Mouse (Mus musculus) gastrocnemius, postnatal 4 days (tissue): ENCODE measurements around the gene Map3k14. TPM values are rescaled to one million over a fixed set of nuclear protein-coding genes. Genes with fewer than 3 reads are reported as not detected.

Experiments used
- DNase-seq, 2 experiments: peaks; one replicate each; pipeline ENCODE4 v3.0.0; 2021 to 2022; ENCODE audit warnings: low spot score in 2 of 2, mixed read lengths in 2 of 2
- total RNA-seq, 2 experiments: library from RNA; stranded (reverse); gene quantifications; 2 replicates each; pipeline ENCODE4 v1.2.3; 2021

Gene Map3k14
- total RNA-seq, 2 experiments from 2014 or later = 7.7 to 7.8 TPM

- no peak for DNase-seq
These were observed 90.1 kb downstream of the Map3k14 start for GRCm38 (mm10) chr11:103177216-103177615.

GRCm38 (mm10) chr11:103176510-103176909, 90.8 kb downstream of the Map3k14 start:
- no peak for DNase-seq

GRCm38 (mm10) chr11:103175688-103176442, 91.4 kb downstream of the Map3k14 start:
- DNase-seq = no peak

- no peak for DNase-seq
These were observed 92.3 kb downstream of the Map3k14 start for GRCm38 (mm10) chr11:103174891-103175391.

GRCm38 (mm10) chr11:103174411-103174832, 92.8 kb downstream of the Map3k14 start:
- DNase-seq = no peak

GRCm38 (mm10) chr11:103173771-103174344, 93.4 kb downstream of the Map3k14 start:
- DNase-seq = peak in 1 of 2 experiments; percentile 8

GRCm38 (mm10) chr11:103173041-103173770, 94.1 kb downstream of the Map3k14 start:
- DNase-seq = no peak

- no peak for DNase-seq
These were observed 94.8 kb downstream of the Map3k14 start for GRCm38 (mm10) chr11:103172392-103173040.

- no peak for DNase-seq
These were observed 95.4 kb downstream of the Map3k14 start for GRCm38 (mm10) chr11:103171703-103172391.

GRCm38 (mm10) chr11:103171286-103171620, 96.0 kb downstream of the Map3k14 start:
- DNase-seq = no peak

GRCm38 (mm10) chr11:103170494-103171285, 96.6 kb downstream of the Map3k14 start, which contains the start of gene Fmnl1:
TSS of gene Fmnl1 (plus strand) at chr11:103171107.
- no peak for DNase-seq

GRCm38 (mm10) chr11:103170111-103170493, 97.2 kb downstream of the Map3k14 start:
- DNase-seq = no peak

Other genes with a start within 250 kb of the Map3k14 start
- 10 to 100 TPM; 55.9 to 59.3 TPM for gene Nmt1, start 239.3 kb downstream of the Map3k14 start, total RNA-seq
- 10 to 100 TPM; 69.0 to 73.1 TPM for gene Dcakd, start 239.1 kb downstream of the Map3k14 start, total RNA-seq
- gene Plcd3, start 165.8 kb downstream of the Map3k14 start, total RNA-seq = 10 to 100 TPM in 1 of 2 experiments, 1 to 10 TPM in 1; 9.3 to 12.4 TPM
- gene Acbd4, start 165.8 kb downstream of the Map3k14 start, total RNA-seq = 10 to 100 TPM; 45.0 to 53.0 TPM
- gene Hexim1, start 151.2 kb downstream of the Map3k14 start, total RNA-seq = 10 to 100 TPM; 26.9 to 29.6 TPM
- gene Hexim2, start 135.0 kb downstream of the Map3k14 start, total RNA-seq = 1 to 10 TPM; 6.3 to 7.0 TPM
- gene Fmnl1, start 96.4 kb downstream of the Map3k14 start, total RNA-seq = 1 to 10 TPM; 8.1 to 8.2 TPM
- not detected for gene 1700023F06Rik, start 58.9 kb downstream of the Map3k14 start, total RNA-seq
- gene Spata32, start 49.0 kb downstream of the Map3k14 start, total RNA-seq = not detected
- gene Arhgap27, start 96.2 kb upstream of the Map3k14 start, total RNA-seq = 10 to 100 TPM; 11.7 to 12.2 TPM
- gene Plekhm1, start 145.2 kb upstream of the Map3k14 start, total RNA-seq = 10 to 100 TPM; 12.0 to 12.8 TPM
- not detected for gene Lrrc37a, start 237.1 kb upstream of the Map3k14 start, total RNA-seq